Mouse (Mus musculus): ENCODE data around the gene Negr1. TPM values are rescaled to one million over a fixed set of nuclear protein-coding genes. Genes with fewer than 3 reads are reported as not detected.
A peak's percentile ranks its signal among the peaks of the same experiment; 100 is the strongest.

Gene Negr1
- polyA plus RNA-seq, 1 experiment from 2014 or later: 1.9 TPM

DNA sequence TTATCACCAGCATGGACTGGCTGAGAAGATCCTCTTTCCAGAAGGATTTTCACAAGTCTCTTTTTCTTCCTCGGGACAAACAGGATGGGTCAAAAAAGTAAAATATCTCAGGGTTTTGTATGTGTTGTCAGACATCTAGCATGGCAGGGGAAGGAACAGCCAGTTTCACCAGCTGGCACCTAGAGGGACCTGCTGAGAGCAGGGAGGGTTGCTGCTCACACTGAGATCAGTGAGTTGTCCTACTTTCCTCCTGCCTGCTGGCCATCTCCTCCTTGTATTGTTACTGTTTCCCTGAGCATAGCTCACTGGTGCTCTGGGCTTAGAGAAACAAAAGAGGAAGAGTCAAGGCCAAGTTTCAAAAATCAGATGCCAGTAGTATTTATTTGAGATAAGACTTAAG is 523.6 kb downstream of the Negr1 start:
- H3K9me3 ChIP-seq (ENCODE audit: control insufficient read depth, low read length): no peaks in the 10 kb centered on the region
- H3K27ac ChIP-seq (replicated peaks; ENCODE audit: low read depth, low read length): no peak overlapping the region
- H3K4me1 ChIP-seq (ENCODE audit: control insufficient read depth, insufficient read depth, low read length): no peaks in the 10 kb centered on the region
- no peak overlapping the region for H3K4me2 ChIP-seq (ENCODE audit: low read depth, severe bottlenecking)
- H3K36me3 ChIP-seq (ENCODE audit: control insufficient read depth, insufficient read depth, low read length): no peaks in the 10 kb centered on the region
- H3K4me3 ChIP-seq (ENCODE audit: low read depth, low read length): no peak overlapping the region
- DNase-seq (ENCODE audit: low spot score) (no peak), ATAC-seq (ENCODE audit: insufficient number of reproducible peaks, low FRiP score, low TSS enrichment, low read depth) (no peak)
- no peak overlapping the region for H3K9ac ChIP-seq (ENCODE audit: low read length)
- H3K27me3 ChIP-seq (ENCODE audit: control insufficient read depth, insufficient read depth, low read length): no peaks in the 10 kb centered on the region
- 78% methylated on average over 1 of the region's 1 CpGs for WGBS

DNA sequence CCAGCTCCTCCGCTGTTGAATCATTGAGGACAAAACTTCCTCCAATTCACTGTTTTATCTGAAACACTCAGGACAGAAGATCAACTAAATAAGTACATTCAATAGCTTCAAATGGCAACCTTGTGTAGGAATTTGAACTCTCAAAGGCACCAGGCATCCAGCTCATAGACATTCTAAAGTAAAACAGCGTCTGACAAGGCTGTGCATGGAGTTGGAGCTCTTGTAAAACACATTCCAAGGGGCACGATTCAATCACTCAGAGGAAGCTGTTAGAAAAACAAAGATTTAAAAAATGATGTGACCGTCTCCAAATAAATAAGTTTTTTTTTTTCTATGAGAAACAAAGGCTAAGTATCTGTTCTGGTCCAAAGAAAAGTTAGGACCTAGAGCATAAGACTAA is 528.5 kb downstream of the Negr1 start:
- no peak for ATAC-seq (ENCODE audit: insufficient number of reproducible peaks, low FRiP score, low TSS enrichment, low read depth)

DNA sequence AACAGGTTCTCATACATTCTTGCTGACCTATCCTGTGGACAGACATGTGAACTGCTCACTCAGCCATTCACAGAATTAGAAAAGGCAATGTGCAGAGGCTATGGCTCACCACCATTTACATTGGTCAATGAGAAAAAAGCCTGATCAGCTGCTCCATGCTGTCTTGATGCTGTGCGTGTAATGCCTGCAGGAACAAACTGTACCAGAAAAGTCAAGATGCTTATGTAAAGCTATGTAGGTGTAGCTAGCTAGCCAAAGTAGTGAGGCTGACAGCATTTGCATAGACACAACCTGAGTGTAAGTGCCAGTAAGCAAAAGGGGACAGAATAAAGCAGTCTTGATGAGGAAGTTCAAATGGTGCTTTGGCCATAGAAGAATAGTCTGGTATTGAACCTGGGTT is 534.7 kb downstream of the Negr1 start:
- Histone ChIP-seq H3K27me3 (ENCODE audit: control insufficient read depth, insufficient read depth, low read length) (no peaks in the 10 kb centered on the region), H3K4me1 (ENCODE audit: control insufficient read depth, insufficient read depth, low read length) (no peaks in the 10 kb centered on the region), H3K4me2 (ENCODE audit: low read depth, severe bottlenecking) (no peak overlapping the region), H3K4me3 (ENCODE audit: low read depth, low read length) (no peak overlapping the region), H3K36me3 (ENCODE audit: control insufficient read depth, insufficient read depth, low read length) (no peaks in the 10 kb centered on the region), H3K9ac (ENCODE audit: low read length) (no peak overlapping the region), H3K9me3 (ENCODE audit: control insufficient read depth, low read length) (no peaks in the 10 kb centered on the region), H3K27ac (replicated peaks; ENCODE audit: low read depth, low read length) (no peak overlapping the region)
- DNase-seq (ENCODE audit: low spot score) (no peak), ATAC-seq (ENCODE audit: insufficient number of reproducible peaks, low FRiP score, low TSS enrichment, low read depth) (no peak)
- 100% methylated on average over 1 of the region's 1 CpGs for WGBS

More for the DNA sequence above, 528.5 kb downstream of the Negr1 start:
- Histone ChIP-seq H3K9ac (ENCODE audit: low read length) (no peak overlapping the region), H3K4me1 (ENCODE audit: control insufficient read depth, insufficient read depth, low read length) (no peaks in the 10 kb centered on the region), H3K9me3 (ENCODE audit: control insufficient read depth, low read length) (no peaks in the 10 kb centered on the region), H3K4me3 (ENCODE audit: low read depth, low read length) (no peak overlapping the region), H3K27me3 (ENCODE audit: control insufficient read depth, insufficient read depth, low read length) (no peaks in the 10 kb centered on the region), H3K4me2 (ENCODE audit: low read depth, severe bottlenecking) (no peak overlapping the region), H3K27ac (replicated peaks; ENCODE audit: low read depth, low read length) (no peak overlapping the region), H3K36me3 (ENCODE audit: control insufficient read depth, insufficient read depth, low read length) (no peaks in the 10 kb centered on the region)
- DNase-seq (ENCODE audit: low spot score): no peak
- WGBS: 73% methylated on average over 4 of the region's 4 CpGs

DNA sequence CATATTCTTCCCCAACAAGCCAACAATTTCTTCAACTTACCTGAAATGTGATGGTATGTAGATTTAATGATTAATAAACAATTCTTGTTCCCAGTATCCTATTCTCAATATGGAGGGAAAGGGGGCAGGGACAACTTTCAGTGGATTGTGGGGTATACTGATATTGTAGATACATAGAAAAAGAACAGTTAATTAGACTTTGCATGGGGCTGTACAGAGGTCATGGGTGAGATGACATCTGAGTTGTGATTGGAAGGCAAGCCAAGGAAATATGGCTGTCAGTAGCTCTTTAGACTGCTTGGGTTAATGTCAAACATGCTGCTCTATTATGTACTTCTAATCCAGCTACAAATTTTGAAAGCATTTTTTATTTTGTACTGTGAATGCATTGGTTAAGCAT is 535.9 kb downstream of the Negr1 start:
- DNase-seq (ENCODE audit: low spot score): no peak
- Histone ChIP-seq H3K36me3 (ENCODE audit: control insufficient read depth, insufficient read depth, low read length) (no peaks in the 10 kb centered on the region), H3K27ac (replicated peaks; ENCODE audit: low read depth, low read length) (no peak overlapping the region), H3K4me1 (ENCODE audit: control insufficient read depth, insufficient read depth, low read length) (no peaks in the 10 kb centered on the region), H3K4me2 (ENCODE audit: low read depth, severe bottlenecking) (no peak overlapping the region), H3K9ac (ENCODE audit: low read length) (no peak overlapping the region), H3K27me3 (ENCODE audit: control insufficient read depth, insufficient read depth, low read length) (no peaks in the 10 kb centered on the region), H3K4me3 (ENCODE audit: low read depth, low read length) (no peak overlapping the region), H3K9me3 (ENCODE audit: control insufficient read depth, low read length) (no peaks in the 10 kb centered on the region)
- ATAC-seq (ENCODE audit: insufficient number of reproducible peaks, low FRiP score, low TSS enrichment, low read depth): peak; percentile 61; the same call in 1 of the 2 replicates

DNA sequence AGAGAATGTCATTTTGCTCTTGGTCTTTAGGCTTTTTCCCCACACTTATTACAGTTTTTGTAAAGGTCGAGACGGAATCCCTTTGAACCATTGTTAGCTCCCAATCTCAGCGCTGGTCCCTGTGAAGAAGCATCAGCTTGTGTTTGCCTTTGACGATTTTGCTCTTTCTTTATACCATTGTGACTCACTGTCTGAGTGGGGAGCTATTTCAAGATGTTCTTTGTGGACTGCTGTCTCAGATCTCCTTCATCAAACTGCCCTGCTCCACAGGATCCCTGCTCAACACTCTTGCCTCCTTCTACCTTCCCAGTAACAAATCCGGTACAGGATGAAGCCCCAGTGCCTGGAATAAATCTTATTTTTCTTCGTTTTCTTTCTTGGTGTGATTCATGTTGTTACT is 536.8 kb downstream of the Negr1 start:
- H3K27me3 ChIP-seq (ENCODE audit: control insufficient read depth, insufficient read depth, low read length): no peaks in the 10 kb centered on the region
- H3K9me3 ChIP-seq (ENCODE audit: control insufficient read depth, low read length): no peaks in the 10 kb centered on the region
- no peaks in the 10 kb centered on the region for H3K4me1 ChIP-seq (ENCODE audit: control insufficient read depth, insufficient read depth, low read length)
- no peak for ATAC-seq (ENCODE audit: insufficient number of reproducible peaks, low FRiP score, low TSS enrichment, low read depth)
- 81% methylated on average over 6 of the region's 6 CpGs for WGBS
- no peak overlapping the region for H3K9ac ChIP-seq (ENCODE audit: low read length)
- no peak overlapping the region for H3K4me3 ChIP-seq (ENCODE audit: low read depth, low read length)
- H3K4me2 ChIP-seq (ENCODE audit: low read depth, severe bottlenecking): no peak overlapping the region
- no peaks in the 10 kb centered on the region for H3K36me3 ChIP-seq (ENCODE audit: control insufficient read depth, insufficient read depth, low read length)
- DNase-seq (ENCODE audit: low spot score): no peak
- no peak overlapping the region for H3K27ac ChIP-seq (replicated peaks; ENCODE audit: low read depth, low read length)

DNA sequence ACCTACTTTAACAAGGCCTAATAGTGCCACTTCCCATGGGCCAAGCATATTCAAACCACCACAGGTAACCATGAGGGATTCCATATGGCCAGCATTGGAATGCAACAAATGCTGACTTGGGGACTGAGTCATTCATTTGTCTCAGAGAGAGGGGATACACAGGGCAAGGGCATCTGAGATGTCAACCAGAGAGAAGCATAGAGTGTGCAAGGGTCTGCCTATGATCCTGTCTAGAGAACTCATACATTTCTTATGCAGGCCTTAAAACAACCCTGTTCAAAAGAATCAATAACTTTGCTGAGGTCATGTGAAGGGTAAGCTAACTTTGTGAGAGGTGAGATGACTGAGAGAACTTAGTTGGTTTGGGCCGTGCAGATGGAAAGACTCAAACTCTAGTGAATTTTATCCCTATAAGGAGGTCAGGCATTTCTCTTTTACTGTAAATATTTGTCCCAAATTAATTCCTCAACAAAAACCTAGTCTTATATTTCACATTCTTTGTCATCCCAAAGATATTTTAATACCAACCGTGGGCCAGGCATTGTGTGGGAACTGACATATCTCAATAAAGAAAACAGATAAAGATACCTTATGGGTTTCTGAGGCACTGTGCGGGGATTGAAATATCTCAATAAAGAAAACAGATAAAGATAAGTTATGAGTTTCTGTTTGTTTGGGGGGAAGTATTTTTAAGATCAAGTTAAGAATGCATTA is 543.4 kb downstream of the Negr1 start:
- Histone ChIP-seq H3K9me3 (ENCODE audit: control insufficient read depth, low read length) (no peaks in the 10 kb centered on the region), H3K36me3 (ENCODE audit: control insufficient read depth, insufficient read depth, low read length) (no peaks in the 10 kb centered on the region), H3K4me2 (ENCODE audit: low read depth, severe bottlenecking) (no peak overlapping the region), H3K4me3 (ENCODE audit: low read depth, low read length) (no peak overlapping the region), H3K27ac (replicated peaks; ENCODE audit: low read depth, low read length) (no peak overlapping the region), H3K9ac (ENCODE audit: low read length) (no peak overlapping the region), H3K4me1 (ENCODE audit: control insufficient read depth, insufficient read depth, low read length) (no peaks in the 10 kb centered on the region), H3K27me3 (ENCODE audit: control insufficient read depth, insufficient read depth, low read length) (no peaks in the 10 kb centered on the region)
- no peak for DNase-seq (ENCODE audit: low spot score)
- 77% methylated on average over 3 of the region's 3 CpGs for WGBS
- ATAC-seq (ENCODE audit: insufficient number of reproducible peaks, low FRiP score, low TSS enrichment, low read depth): no peak

DNA sequence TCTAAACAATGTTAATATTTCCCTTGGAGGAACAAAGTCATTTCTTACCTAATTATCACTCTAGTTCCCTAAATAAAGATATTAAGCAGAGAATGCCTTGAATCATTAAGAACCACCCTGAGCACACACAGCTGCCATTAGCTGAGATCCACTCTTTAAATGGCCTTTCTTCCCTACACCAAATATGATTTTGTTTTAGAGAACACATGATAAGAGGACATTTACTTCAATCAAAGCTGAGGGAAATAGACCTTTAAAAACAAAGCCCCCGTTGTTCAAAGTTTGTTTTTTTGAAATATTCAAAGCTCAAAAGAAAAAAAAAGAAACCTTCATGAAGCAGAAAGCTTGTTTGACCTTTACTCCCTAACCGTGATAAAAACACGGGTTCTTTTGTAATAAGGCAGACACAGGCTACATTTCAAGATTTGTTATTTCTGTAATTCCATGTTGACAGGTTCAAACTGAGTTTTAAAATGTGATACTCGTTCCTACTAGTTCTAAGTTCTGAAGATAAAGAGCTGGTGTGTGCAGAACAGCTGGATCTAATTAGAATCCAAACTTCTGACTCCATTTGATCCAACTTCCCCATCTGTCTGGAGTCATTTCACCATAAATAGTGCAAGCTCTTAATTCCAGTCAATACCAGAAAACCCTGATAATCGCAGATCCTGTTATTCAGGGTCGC is 544.1 kb downstream of the Negr1 start:
- H3K9ac ChIP-seq (ENCODE audit: low read length): no peak overlapping the region
- DNase-seq (ENCODE audit: low spot score): no peak
- no peaks in the 10 kb centered on the region for H3K4me1 ChIP-seq (ENCODE audit: control insufficient read depth, insufficient read depth, low read length)
- H3K9me3 ChIP-seq (ENCODE audit: control insufficient read depth, low read length): no peaks in the 10 kb centered on the region
- no peak overlapping the region for H3K4me3 ChIP-seq (ENCODE audit: low read depth, low read length)
- no peaks in the 10 kb centered on the region for H3K27me3 ChIP-seq (ENCODE audit: control insufficient read depth, insufficient read depth, low read length)
- peak; percentile 58; the same call in 1 of the 2 replicates for ATAC-seq (ENCODE audit: insufficient number of reproducible peaks, low FRiP score, low TSS enrichment, low read depth)
- no peak overlapping the region for H3K4me2 ChIP-seq (ENCODE audit: low read depth, severe bottlenecking)
- 15% methylated on average over 6 of the region's 6 CpGs for WGBS
- H3K27ac ChIP-seq (replicated peaks; ENCODE audit: low read depth, low read length): no peak overlapping the region
- H3K36me3 ChIP-seq (ENCODE audit: control insufficient read depth, insufficient read depth, low read length): no peaks in the 10 kb centered on the region

DNA sequence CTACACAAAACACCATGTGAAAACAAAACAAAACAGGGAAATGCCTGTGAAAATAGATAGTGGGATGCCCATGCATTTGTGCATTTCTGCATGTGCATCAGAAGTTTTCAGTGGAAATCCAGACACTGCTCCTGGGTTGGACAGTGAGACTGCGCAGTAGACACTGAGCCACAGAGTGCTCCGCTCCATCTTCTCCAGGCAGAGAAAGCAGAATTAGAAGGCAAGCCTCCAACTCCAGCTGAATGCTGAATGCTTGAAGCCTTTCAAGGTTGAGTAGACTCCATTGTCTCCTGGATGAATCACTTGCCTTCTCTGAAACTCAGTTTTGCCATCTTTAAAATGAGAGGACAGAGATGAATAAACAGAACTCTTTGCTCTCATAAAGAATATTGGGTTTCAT is 546.6 kb downstream of the Negr1 start:
- ATAC-seq (ENCODE audit: insufficient number of reproducible peaks, low FRiP score, low TSS enrichment, low read depth) (no peak), DNase-seq (ENCODE audit: low spot score) (no peak)
- no peak overlapping the region for H3K27ac ChIP-seq (replicated peaks; ENCODE audit: low read depth, low read length)
- H3K9me3 ChIP-seq (ENCODE audit: control insufficient read depth, low read length): no peaks in the 10 kb centered on the region
- 100% methylated on average over 2 of the region's 2 CpGs for WGBS
- no peaks in the 10 kb centered on the region for H3K36me3 ChIP-seq (ENCODE audit: control insufficient read depth, insufficient read depth, low read length)
- no peak overlapping the region for H3K4me3 ChIP-seq (ENCODE audit: low read depth, low read length)
- H3K9ac ChIP-seq (ENCODE audit: low read length): no peak overlapping the region
- H3K4me1 ChIP-seq (ENCODE audit: control insufficient read depth, insufficient read depth, low read length): no peaks in the 10 kb centered on the region
- H3K4me2 ChIP-seq (ENCODE audit: low read depth, severe bottlenecking): no peak overlapping the region
- H3K27me3 ChIP-seq (ENCODE audit: control insufficient read depth, insufficient read depth, low read length): no peaks in the 10 kb centered on the region

Data from limb, embryonic 11.5 days (tissue).